Comparison of ENCODE assay signal across 19 mouse cellular contexts in the genomic region with DNA sequence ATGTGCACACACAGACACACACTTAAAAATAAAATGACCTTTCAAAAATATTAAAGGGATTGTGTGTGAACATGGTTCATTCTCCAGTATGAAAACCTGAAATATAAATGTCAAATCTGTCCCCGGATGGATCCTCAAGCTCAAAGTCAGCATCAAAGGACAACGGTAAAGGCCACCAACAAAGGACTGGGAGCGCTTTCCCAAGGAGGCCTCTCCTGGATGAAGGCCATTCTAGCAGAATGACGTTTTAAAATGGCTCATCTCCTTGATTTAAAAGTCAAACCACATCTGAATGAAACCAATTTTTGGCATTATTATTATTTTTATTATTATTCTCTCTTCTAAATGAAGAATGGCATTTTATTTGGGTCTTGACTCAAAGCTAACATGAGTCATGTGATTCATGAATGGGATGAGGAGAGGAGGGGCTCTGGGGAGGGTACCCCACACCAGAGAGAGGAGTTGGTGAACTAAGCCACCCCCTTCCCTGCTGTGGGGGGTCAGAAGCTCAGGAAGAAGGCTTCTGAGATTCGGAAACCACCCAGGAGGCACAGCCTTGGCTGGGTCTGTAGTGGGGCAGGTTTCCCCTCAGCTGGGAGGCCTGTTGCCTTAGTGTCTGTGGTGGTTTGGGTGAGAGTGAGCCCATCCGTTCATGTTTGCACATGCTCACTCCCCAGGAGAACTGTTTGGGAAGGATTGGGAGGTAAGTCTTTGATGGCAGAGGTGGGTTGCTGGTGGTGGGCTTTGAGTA. TPM values are rescaled to one million over a fixed set of nuclear protein-coding genes. Genes with fewer than 3 reads are reported as not detected.
DNase-seq lines count a peak whose midpoint lies in the region; ATAC-seq and TF ChIP-seq lines count a peak whose summit lies in the region.
"Had no signal": no experiment of that assay in that cellular context is flagged by ENCODE, and none has a peak within 500 bp of the region (broad histone marks: within the 10 kb centered on the region; RNA-seq: fewer than 3 reads in every experiment).

No protein-coding gene starts in this region.

- peaks cover 31% of the 10 kb centered on the region for H3K4me1 ChIP-seq in heart, embryonic 12.5 days (replicated peaks)
- H3K4me1 ChIP-seq in kidney, postnatal 0 days (replicated peaks; ENCODE audit: insufficient read depth, low read length), result no peaks in the 10 kb centered on the region
- H3K4me1 ChIP-seq in embryonic facial prominence, embryonic 10.5 days, result peaks cover 17% of the 10 kb centered on the region
- peaks cover 13% of the 10 kb centered on the region; the same call in 1 of the 2 replicates for H3K4me1 ChIP-seq in intestine, embryonic 15.5 days (replicated peaks)
- H3K4me1 ChIP-seq: hindbrain, embryonic 12.5 days had no signal

- peak overlapping the region; percentile 27; the same call in 1 of the 2 replicates for H3K27ac ChIP-seq in heart, embryonic 12.5 days (ENCODE audit: poor library complexity, severe bottlenecking)
- peak overlapping the region; percentile 37; the same call in 1 of the 2 replicates for H3K27ac ChIP-seq in kidney, postnatal 0 days
- 0 out of 2 replicates have a peak overlapping the region, but pooled peaks have one; percentile 40 for H3K27ac ChIP-seq in embryonic facial prominence, embryonic 10.5 days (replicated peaks)
- 0 out of 2 replicates have a peak overlapping the region, but pooled peaks have one; percentile 55 for H3K27ac ChIP-seq in intestine, embryonic 15.5 days
- H3K27ac ChIP-seq: hindbrain, embryonic 12.5 days; left cerebral cortex, adult 2 months; neural tube, embryonic 13.5 days had no signal

- peaks cover 16% of the 10 kb centered on the region for H3K36me3 ChIP-seq in heart, embryonic 12.5 days
- no peaks in the 10 kb centered on the region; the same call in 1 of the 2 replicates for H3K36me3 ChIP-seq in kidney, postnatal 0 days (ENCODE audit: insufficient read depth, low read length)
- peaks cover 40% of the 10 kb centered on the region for H3K36me3 ChIP-seq in embryonic facial prominence, embryonic 10.5 days (replicated peaks)
- H3K36me3 ChIP-seq in intestine, embryonic 15.5 days, result no peaks in the 10 kb centered on the region
- H3K36me3 ChIP-seq: hindbrain, embryonic 12.5 days; neural tube, embryonic 13.5 days had no signal

- H3K4me2 ChIP-seq in heart, embryonic 12.5 days, result no peak overlapping the region
- H3K4me2 ChIP-seq in kidney, postnatal 0 days (ENCODE audit: low read length), result no peak overlapping the region
- no peak overlapping the region for H3K4me2 ChIP-seq in intestine, embryonic 15.5 days (replicated peaks)
- H3K4me2 ChIP-seq: hindbrain, embryonic 12.5 days; neural tube, embryonic 13.5 days had no signal

- no peaks in the 10 kb centered on the region for H3K9me3 ChIP-seq in heart, embryonic 12.5 days (replicated peaks)
- no peaks in the 10 kb centered on the region for H3K9me3 ChIP-seq in kidney, postnatal 0 days (replicated peaks; ENCODE audit: low read length)
- H3K9me3 ChIP-seq in embryonic facial prominence, embryonic 10.5 days, result no peaks in the 10 kb centered on the region
- H3K9me3 ChIP-seq in intestine, embryonic 15.5 days, result no peaks in the 10 kb centered on the region
- H3K9me3 ChIP-seq: hindbrain, embryonic 12.5 days; neural tube, embryonic 13.5 days had no signal

- no peaks in the 10 kb centered on the region for H3K27me3 ChIP-seq in heart, embryonic 12.5 days (replicated peaks)
- no peaks in the 10 kb centered on the region for H3K27me3 ChIP-seq in kidney, postnatal 0 days (ENCODE audit: insufficient read depth, low read length)
- no peaks in the 10 kb centered on the region for H3K27me3 ChIP-seq in embryonic facial prominence, embryonic 10.5 days (replicated peaks; ENCODE audit: low read depth, poor library complexity, severe bottlenecking)
- no peaks in the 10 kb centered on the region for H3K27me3 ChIP-seq in intestine, embryonic 15.5 days (replicated peaks)
- H3K27me3 ChIP-seq: hindbrain, embryonic 12.5 days; neural tube, embryonic 13.5 days had no signal

- 86% methylated on average over 6 of the region's 6 CpGs for WGBS in heart, embryonic 12.5 days
- WGBS in kidney, postnatal 0 days, result 78% methylated on average over 6 of the region's 6 CpGs
- 86% methylated on average over 6 of the region's 6 CpGs for WGBS in embryonic facial prominence, embryonic 10.5 days
- WGBS in intestine, embryonic 15.5 days, result 81% methylated on average over 6 of the region's 6 CpGs

- no peak for DNase-seq in heart, postnatal 4 days
- DNase-seq in kidney, postnatal 0 days (ENCODE audit: low spot score), result no peak
- no peak for DNase-seq in kidney, adult 11 months
- no peak for DNase-seq in embryonic facial prominence, embryonic 10.5 days (ENCODE audit: low spot score)
- DNase-seq in frontal cortex, postnatal 36 days (ENCODE audit: low spot score in 2 of 2), result no peak
- DNase-seq: B cell, adult 2 months; cerebellum, adult 9-11 months; kidney, postnatal 25 days; layer of hippocampus, adult 9-11 months; left cerebral cortex, postnatal 4 days; liver; midbrain, embryonic 14.5 days; thymus, adult 18-20 months had no signal

- no peak overlapping the region for H3K9ac ChIP-seq in heart, embryonic 12.5 days
- H3K9ac ChIP-seq in kidney, postnatal 0 days (ENCODE audit: low read depth, low read length), result no peak overlapping the region
- no peak overlapping the region for H3K9ac ChIP-seq in intestine, embryonic 15.5 days
- H3K9ac ChIP-seq: hindbrain, embryonic 12.5 days; neural tube, embryonic 13.5 days had no signal

- TF ChIP-seq CTCF in kidney, postnatal 0 days (IDR thresholded peaks at IDR 0.05; ENCODE audit: low read depth), result no peak

- ATAC-seq in heart, embryonic 12.5 days (ENCODE audit: insufficient number of reproducible peaks, low FRiP score), result no peak
- no peak for ATAC-seq in kidney, postnatal 0 days (replicated peaks; ENCODE audit: low FRiP score, low read depth)
- ATAC-seq in intestine, embryonic 15.5 days, result no peak

- no peak overlapping the region for H3K4me3 ChIP-seq in heart, embryonic 12.5 days
- no peak overlapping the region for H3K4me3 ChIP-seq in kidney, postnatal 0 days (replicated peaks; ENCODE audit: low read depth, low read length)
- H3K4me3 ChIP-seq in embryonic facial prominence, embryonic 10.5 days, result no peak overlapping the region
- no peak overlapping the region for H3K4me3 ChIP-seq in intestine, embryonic 15.5 days (replicated peaks)
- H3K4me3 ChIP-seq: hindbrain, embryonic 12.5 days; left cerebral cortex, adult 2 months; neural tube, embryonic 13.5 days had no signal

RNA-seq across cellular contexts. Expression of gene Ednra, which starts 40.7 kb away (rescaled TPM):
- 42.0 and 45.6 TPM in 2 replicates for polyA plus RNA-seq in heart, embryonic 12.5 days (2016; fragmentation: Nextera tagmentation; extraction: Ambion mirVana)
- total RNA-seq in heart, postnatal 4 days (2021), result 10 to 100 TPM; 66.4 to 77.3 TPM
- 24.1 and 24.5 TPM in 2 replicates for polyA plus RNA-seq in kidney, postnatal 0 days (2015; fragmentation: Nextera tagmentation; extraction: Ambion mirVana)
- polyA plus RNA-seq in embryonic facial prominence, embryonic 10.5 days (2016; fragmentation: Nextera tagmentation; extraction: Ambion mirVana), result 30.8 and 36.4 TPM in 2 replicates
- polyA plus RNA-seq in intestine, embryonic 15.5 days (2015; fragmentation: Nextera tagmentation; extraction: Ambion mirVana), result 18.8 and 20.3 TPM in 2 replicates
- total RNA-seq: granulocyte monocyte progenitor cell, adult 5-6 weeks had no signal
